Mouse (Mus musculus): ENCODE data around the gene E130308A19Rik. TPM values are rescaled to one million over a fixed set of nuclear protein-coding genes. Genes with fewer than 3 reads are reported as not detected.

E130308A19Rik gene
- polyA plus RNA-seq (2015; fragmentation: Nextera tagmentation; extraction: Ambion mirVana) = 8.1 and 8.3 TPM in 2 replicates

DNA sequence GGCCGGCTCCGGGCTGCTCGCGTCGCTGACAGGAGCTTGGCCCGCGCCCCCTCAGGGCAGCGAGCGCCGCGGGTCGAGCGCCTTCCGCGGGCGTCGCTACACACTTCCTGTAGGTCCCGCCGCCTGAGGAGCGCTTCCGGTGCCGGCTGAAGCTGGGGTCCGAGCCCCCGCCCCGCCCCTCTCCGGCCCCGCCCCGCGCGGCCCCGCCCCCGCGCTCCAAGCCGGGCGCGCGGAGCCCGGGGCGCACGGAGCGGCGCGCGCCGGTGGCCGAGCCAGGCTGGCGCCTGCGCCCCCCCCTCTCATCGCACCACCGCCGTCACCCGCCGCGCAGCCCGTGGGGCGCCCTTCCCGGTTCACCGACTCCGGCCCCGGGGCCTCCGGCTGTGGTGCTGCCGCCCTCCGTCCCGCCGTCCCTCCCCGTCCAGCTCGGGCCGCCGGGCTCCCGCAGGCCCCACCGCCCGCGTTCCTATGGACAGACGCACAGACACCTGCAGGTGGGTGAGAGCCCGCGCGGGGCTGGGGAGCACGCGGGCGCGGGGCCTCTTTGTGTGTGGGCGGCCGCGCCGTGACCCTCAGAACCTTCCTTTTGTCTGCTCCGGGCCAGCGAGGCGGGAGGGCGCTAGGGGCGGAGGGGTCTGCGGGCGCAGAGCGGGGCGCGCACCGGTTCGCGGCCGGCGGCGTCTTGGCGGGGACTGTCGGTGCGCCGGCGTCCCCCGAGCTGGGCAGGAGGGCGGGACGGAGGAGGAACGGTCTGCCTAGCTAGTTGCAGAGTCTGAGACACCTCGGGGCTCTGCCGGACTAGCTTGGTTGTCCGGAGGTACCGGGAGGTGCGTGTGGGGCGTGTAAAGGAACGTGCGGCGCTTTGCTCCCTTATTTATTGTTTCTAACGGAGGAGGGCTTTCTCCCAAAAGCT is at the start of gene E130308A19Rik:
Gene E130308A19Rik (plus strand): TSS at position 214 of the 913 bp plus-strand sequence.
- under 1% methylated on average over 110 of the region's 120 CpGs for WGBS (ENCODE audit: insufficient replicate concordance)
- peak within 1 kb of the TSS; percentile 96 for H3K4me3 ChIP-seq (ENCODE audit: low read depth, low read length)
- peak; percentile 94 for ATAC-seq (ENCODE audit: low read depth)

GRCm38 (mm10) chr4:59580495-59581281 is 45.3 kb upstream of the E130308A19Rik start:
- H3K27me3 ChIP-seq (ENCODE audit: control insufficient read depth, insufficient read depth, low read depth, low read length) = no peaks in the 10 kb centered on the region
- peak overlapping the region; percentile 74 for H3K9ac ChIP-seq (ENCODE audit: low read depth, low read length)
- ATAC-seq (ENCODE audit: low read depth) = no peak
- peak overlapping the region; percentile 99 for H3K4me2 ChIP-seq (ENCODE audit: low read depth, low read length)
- H3K9me3 ChIP-seq (replicated peaks; ENCODE audit: control insufficient read depth, low read length) = no peaks in the 10 kb centered on the region
- peak overlapping the region; percentile 92 for H3K27ac ChIP-seq (ENCODE audit: low read length)
- WGBS (ENCODE audit: insufficient replicate concordance) = under 1% methylated on average over 23 of the region's 23 CpGs
- peak overlapping the region; percentile 84 for H3K4me3 ChIP-seq (ENCODE audit: low read depth, low read length)
- no peaks in the 10 kb centered on the region for H3K36me3 ChIP-seq (ENCODE audit: control insufficient read depth, insufficient read depth)
- H3K4me1 ChIP-seq (ENCODE audit: control insufficient read depth, low read depth, low read length) = peaks cover 14% of the 10 kb centered on the region

More for the DNA sequence above, at the start of gene E130308A19Rik:
- H3K4me2 ChIP-seq (ENCODE audit: low read depth, low read length) = peak within 1 kb of the TSS; percentile 87
- peaks cover 9% of the 10 kb centered on the region for H3K4me1 ChIP-seq (ENCODE audit: control insufficient read depth, low read depth, low read length)
- no peaks in the 10 kb centered on the region for H3K27me3 ChIP-seq (ENCODE audit: control insufficient read depth, insufficient read depth, low read depth, low read length)
- no peaks in the 10 kb centered on the region for H3K36me3 ChIP-seq (ENCODE audit: control insufficient read depth, insufficient read depth)
- H3K9me3 ChIP-seq (replicated peaks; ENCODE audit: control insufficient read depth, low read length) = no peaks in the 10 kb centered on the region
- H3K9ac ChIP-seq (ENCODE audit: low read depth, low read length) = peak within 1 kb of the TSS; percentile 95
- peak within 1 kb of the TSS; percentile 84 for H3K27ac ChIP-seq (ENCODE audit: low read length)

DNA sequence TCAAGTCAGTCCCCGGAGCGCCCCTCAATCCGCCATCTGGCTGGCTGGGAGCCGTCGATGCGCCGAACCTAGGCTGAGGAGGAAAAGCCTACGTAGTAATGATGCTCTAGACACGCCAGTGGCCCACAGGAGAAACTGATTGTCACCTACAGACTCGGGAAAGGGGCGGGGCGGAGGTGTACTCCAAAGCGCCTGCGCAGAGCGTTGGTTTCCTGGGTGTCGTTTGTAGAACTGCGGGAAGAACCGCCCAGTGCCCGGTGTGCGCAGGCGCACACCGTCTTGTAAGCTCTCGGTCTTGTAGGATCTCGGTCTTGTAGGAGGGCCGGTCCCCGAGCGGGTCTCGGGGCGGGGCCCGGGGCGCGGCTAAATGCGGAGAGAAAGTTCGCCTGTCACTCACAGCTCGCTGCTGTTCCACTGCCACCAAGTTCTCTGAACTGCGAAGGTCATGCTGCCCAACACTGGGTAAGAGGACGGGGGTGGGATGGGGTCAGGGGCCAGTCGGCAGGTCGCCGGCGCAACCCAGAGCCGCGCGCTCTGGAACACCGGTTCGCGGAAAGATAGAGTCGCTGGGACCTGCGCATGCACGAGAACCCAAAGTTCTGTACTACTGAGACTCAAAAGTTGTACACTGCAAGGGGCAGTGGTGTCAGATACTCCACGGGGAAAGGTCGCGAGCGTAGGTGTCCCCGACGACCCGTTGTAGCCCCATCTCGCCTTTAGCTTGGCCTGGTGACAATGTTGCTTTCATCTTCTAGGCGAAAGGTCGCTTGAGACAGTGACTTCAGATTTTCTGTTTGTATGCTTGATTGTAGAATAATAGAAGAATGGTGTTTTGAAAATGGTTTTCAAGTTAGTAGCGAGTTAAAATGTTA is 44.5 kb upstream of the E130308A19Rik start, which contains the start of gene Hsdl2:
Gene Hsdl2 (plus strand): TSS at position 250 of the 872 bp plus-strand sequence.
- peak; percentile 96 for ATAC-seq (ENCODE audit: low read depth)
- Histone ChIP-seq H3K4me1 (ENCODE audit: control insufficient read depth, low read depth, low read length) (peaks cover 14% of the 10 kb centered on the region), H3K4me3 (ENCODE audit: low read depth, low read length) (peak within 1 kb of the TSS; percentile 84), H3K27ac (ENCODE audit: low read length) (peak within 1 kb of the TSS; percentile 92), H3K36me3 (ENCODE audit: control insufficient read depth, insufficient read depth) (no peaks in the 10 kb centered on the region), H3K9me3 (replicated peaks; ENCODE audit: control insufficient read depth, low read length) (no peaks in the 10 kb centered on the region), H3K4me2 (ENCODE audit: low read depth, low read length) (peak within 1 kb of the TSS; percentile 99), H3K27me3 (ENCODE audit: control insufficient read depth, insufficient read depth, low read depth, low read length) (no peaks in the 10 kb centered on the region), H3K9ac (ENCODE audit: low read depth, low read length) (peak within 1 kb of the TSS; percentile 85)
- under 1% methylated on average over 61 of the region's 61 CpGs for WGBS (ENCODE audit: insufficient replicate concordance)

DNA sequence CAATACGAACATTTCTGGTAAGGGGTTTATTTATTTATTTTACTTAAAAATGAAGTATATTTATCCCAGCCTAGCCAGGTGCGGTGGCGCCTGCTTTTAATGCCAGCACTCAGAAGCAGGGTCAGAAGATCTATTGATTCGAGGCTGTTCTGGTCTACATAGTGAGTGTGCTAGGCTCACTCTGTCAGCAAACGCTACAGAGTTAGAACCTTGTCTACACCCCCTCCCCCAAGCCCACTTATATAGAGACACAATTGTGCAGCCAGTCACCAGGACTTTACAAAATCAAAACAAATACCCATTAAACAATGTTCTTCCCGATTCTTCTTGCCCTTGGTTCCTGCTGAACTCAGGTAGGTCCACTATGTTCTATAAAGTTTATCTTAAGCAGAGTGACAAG is 43.8 kb upstream of the E130308A19Rik start:
- Histone ChIP-seq H3K4me1 (ENCODE audit: control insufficient read depth, low read depth, low read length) (peaks cover 14% of the 10 kb centered on the region), H3K9ac (ENCODE audit: low read depth, low read length) (peak overlapping the region; percentile 85), H3K4me2 (ENCODE audit: low read depth, low read length) (peak overlapping the region; percentile 99), H3K9me3 (replicated peaks; ENCODE audit: control insufficient read depth, low read length) (no peaks in the 10 kb centered on the region), H3K36me3 (ENCODE audit: control insufficient read depth, insufficient read depth) (no peaks in the 10 kb centered on the region), H3K27ac (ENCODE audit: low read length) (peak overlapping the region; percentile 90), H3K4me3 (ENCODE audit: low read depth, low read length) (peak overlapping the region; percentile 84), H3K27me3 (ENCODE audit: control insufficient read depth, insufficient read depth, low read depth, low read length) (no peaks in the 10 kb centered on the region)
- 28% methylated on average over 6 of the region's 6 CpGs for WGBS (ENCODE audit: insufficient replicate concordance)
- no peak for ATAC-seq (ENCODE audit: low read depth)

GRCm38 (mm10) chr4:59585097-59585496 is 40.9 kb upstream of the E130308A19Rik start:
- Histone ChIP-seq H3K4me1 (ENCODE audit: control insufficient read depth, low read depth, low read length) (peaks cover 12% of the 10 kb centered on the region), H3K9ac (ENCODE audit: low read depth, low read length) (no peak overlapping the region), H3K9me3 (replicated peaks; ENCODE audit: control insufficient read depth, low read length) (no peaks in the 10 kb centered on the region), H3K27ac (ENCODE audit: low read length) (no peak overlapping the region), H3K4me2 (ENCODE audit: low read depth, low read length) (no peak overlapping the region), H3K4me3 (ENCODE audit: low read depth, low read length) (no peak overlapping the region), H3K27me3 (ENCODE audit: control insufficient read depth, insufficient read depth, low read depth, low read length) (no peaks in the 10 kb centered on the region), H3K36me3 (ENCODE audit: control insufficient read depth, insufficient read depth) (no peaks in the 10 kb centered on the region)
- 70% methylated on average over 5 of the region's 5 CpGs for WGBS (ENCODE audit: insufficient replicate concordance)
- no peak for ATAC-seq (ENCODE audit: low read depth)

DNA sequence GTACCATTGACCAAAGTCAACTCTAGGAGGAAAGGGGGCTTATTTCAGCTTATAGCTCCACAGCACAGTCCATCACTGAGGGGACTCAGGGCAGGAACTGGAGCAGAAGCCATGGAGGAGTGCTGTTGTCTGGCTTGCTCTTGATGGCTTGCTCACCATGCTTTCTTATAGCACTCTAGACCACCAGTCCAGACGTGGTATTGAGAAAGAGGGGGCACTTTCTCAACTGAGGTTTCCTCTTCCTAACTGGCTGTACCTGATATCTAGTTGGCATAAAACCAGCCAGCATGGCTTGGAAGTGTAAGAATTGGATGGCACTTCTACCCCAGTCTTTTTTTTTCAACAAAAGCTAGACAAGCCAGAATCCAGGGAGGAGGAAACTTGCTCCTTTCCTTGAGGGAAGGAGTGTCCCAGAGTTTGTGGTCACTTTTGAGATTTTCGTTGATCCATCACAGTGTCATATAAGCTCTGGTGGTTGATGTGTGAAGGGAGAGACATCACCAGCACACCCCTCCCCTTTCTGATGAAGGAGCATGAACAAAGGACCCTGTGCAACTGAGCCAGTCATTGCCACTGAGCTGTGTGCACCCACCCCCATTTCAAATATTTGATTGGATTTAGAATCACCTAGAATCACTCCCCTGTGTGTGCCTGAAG is 38.7 kb upstream of the E130308A19Rik start:
- H3K36me3 ChIP-seq (ENCODE audit: control insufficient read depth, insufficient read depth) = no peaks in the 10 kb centered on the region
- 42% methylated on average over 2 of the region's 2 CpGs for WGBS (ENCODE audit: insufficient replicate concordance)
- ATAC-seq (ENCODE audit: low read depth) = no peak

GRCm38 (mm10) chr4:59587872-59588226 is 38.2 kb upstream of the E130308A19Rik start:
- 86% methylated on average over 1 of the region's 1 CpGs for WGBS (ENCODE audit: insufficient replicate concordance)
- Histone ChIP-seq H3K9me3 (replicated peaks; ENCODE audit: control insufficient read depth, low read length) (no peaks in the 10 kb centered on the region), H3K27me3 (ENCODE audit: control insufficient read depth, insufficient read depth, low read depth, low read length) (no peaks in the 10 kb centered on the region), H3K4me1 (ENCODE audit: control insufficient read depth, low read depth, low read length) (peaks cover 3% of the 10 kb centered on the region), H3K36me3 (ENCODE audit: control insufficient read depth, insufficient read depth) (no peaks in the 10 kb centered on the region), H3K4me3 (ENCODE audit: low read depth, low read length) (no peak overlapping the region), H3K27ac (ENCODE audit: low read length) (no peak overlapping the region), H3K4me2 (ENCODE audit: low read depth, low read length) (no peak overlapping the region), H3K9ac (ENCODE audit: low read depth, low read length) (no peak overlapping the region)
- ATAC-seq (ENCODE audit: low read depth) = no peak

More for the DNA sequence above, 38.7 kb upstream of the E130308A19Rik start:
- Histone ChIP-seq H3K4me1 (ENCODE audit: control insufficient read depth, low read depth, low read length) (peaks cover 6% of the 10 kb centered on the region), H3K9ac (ENCODE audit: low read depth, low read length) (no peak overlapping the region), H3K4me3 (ENCODE audit: low read depth, low read length) (no peak overlapping the region), H3K4me2 (ENCODE audit: low read depth, low read length) (no peak overlapping the region), H3K9me3 (replicated peaks; ENCODE audit: control insufficient read depth, low read length) (no peaks in the 10 kb centered on the region), H3K27ac (ENCODE audit: low read length) (no peak overlapping the region), H3K27me3 (ENCODE audit: control insufficient read depth, insufficient read depth, low read depth, low read length) (no peaks in the 10 kb centered on the region)

GRCm38 (mm10) chr4:59594614-59595013 is 31.4 kb upstream of the E130308A19Rik start:
- 48% methylated on average over 2 of the region's 2 CpGs for WGBS (ENCODE audit: insufficient replicate concordance)
- Histone ChIP-seq H3K36me3 (ENCODE audit: control insufficient read depth, insufficient read depth) (no peaks in the 10 kb centered on the region; the same call in 1 of the 2 replicates), H3K4me1 (ENCODE audit: control insufficient read depth, low read depth, low read length) (peaks cover 3% of the 10 kb centered on the region; the same call in 1 of the 2 replicates), H3K9me3 (replicated peaks; ENCODE audit: control insufficient read depth, low read length) (no peaks in the 10 kb centered on the region), H3K4me3 (ENCODE audit: low read depth, low read length) (no peak overlapping the region), H3K9ac (ENCODE audit: low read depth, low read length) (no peak overlapping the region), H3K27ac (ENCODE audit: low read length) (no peak overlapping the region), H3K27me3 (ENCODE audit: control insufficient read depth, insufficient read depth, low read depth, low read length) (no peaks in the 10 kb centered on the region), H3K4me2 (ENCODE audit: low read depth, low read length) (no peak overlapping the region)
- ATAC-seq (ENCODE audit: low read depth) = no peak

All from liver, embryonic 16.5 days (tissue).